Mouse (Mus musculus) neutrophil, adult 83 days (primary cell): ENCODE results near the gene Prkd1. TPM values are rescaled to one million over a fixed set of nuclear protein-coding genes. Genes with fewer than 3 reads are reported as not detected.

Experiments
- total RNA-seq, 2 experiments: library from RNA; stranded (reverse); gene quantifications; one replicate each; pipeline ENCODE4 v1.2.4; 2023

Gene Prkd1
- not detected for total RNA-seq

DNA sequence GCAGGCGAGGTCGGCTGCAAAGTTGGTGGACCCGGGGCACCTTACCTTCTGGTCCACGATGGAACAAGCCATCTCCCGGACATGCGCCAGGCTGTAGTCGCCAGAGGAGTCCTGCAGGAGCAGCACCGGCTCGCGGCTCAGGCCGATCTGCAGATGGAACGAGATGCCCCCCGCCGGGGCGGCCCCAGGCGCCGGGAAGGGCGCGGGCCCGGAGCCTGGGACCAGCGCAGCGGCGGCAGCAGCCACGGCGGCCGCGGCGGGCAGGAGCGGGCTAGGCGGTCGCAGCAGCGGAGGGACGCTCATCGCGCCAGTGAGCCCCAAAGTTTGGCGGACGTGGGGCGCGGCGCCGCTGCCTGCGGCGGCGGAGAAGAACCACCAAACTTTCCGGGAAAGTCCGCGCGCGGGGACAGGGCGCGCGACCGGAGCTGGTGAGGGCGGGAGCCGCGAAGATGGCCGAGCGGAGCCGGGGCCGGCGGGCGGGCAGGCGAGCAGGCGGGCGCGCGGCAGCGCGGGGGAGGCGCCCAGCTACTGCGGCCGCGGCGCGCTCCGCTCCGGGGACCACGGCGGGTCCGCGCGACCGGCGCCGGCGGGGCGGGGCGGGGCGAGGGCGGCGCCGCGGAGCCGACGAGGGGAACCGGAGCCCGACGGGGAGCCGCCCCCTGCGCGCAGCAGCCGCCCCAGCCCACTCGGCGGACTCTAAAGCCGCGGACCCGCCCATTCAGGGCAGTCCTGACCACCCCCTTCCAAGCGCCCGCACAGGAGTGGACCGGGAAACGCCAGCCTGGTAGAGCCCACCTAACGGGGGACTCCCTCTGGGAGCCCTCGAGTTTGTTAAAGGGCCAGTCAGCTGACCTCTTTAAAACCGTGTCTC lies at the start of gene Prkd1:
Prkd1 (minus strand) TSS at position 428 of the 871 bp plus-strand sequence.

